Mouse (Mus musculus) lung, adult 2 months (tissue): Measurements from ENCODE around the gene Scin.

ENCODE experiments used
- CTCF ChIP-seq: fragments of 200-500 bp; IDR thresholded peaks from 2 replicates; pipeline ENCODE4 v1.5.1; 2011; ENCODE audit warnings: mild to moderate bottlenecking, low read length, control low read depth; ENCODE audit not compliant: insufficient read depth
- POLR2A ChIP-seq: fragments of 200-500 bp; IDR thresholded peaks from 2 replicates; pipeline ENCODE4 v1.6.1; 2011; ENCODE audit warnings: low read depth, mild to moderate bottlenecking, control low read depth, low read length, borderline replicate concordance; ENCODE audit errors: extremely low read depth

GRCm38 (mm10) chr12:40160777-40161176 lies 26.7 kb upstream of the Scin start:
- TF ChIP-seq CTCF = no peak
- no peak for TF ChIP-seq POLR2A
